Mouse (Mus musculus) forebrain, embryonic 11.5 days (tissue): ENCODE results near the gene Vegfd. TPM values are rescaled to one million over a fixed set of nuclear protein-coding genes. Genes with fewer than 3 reads are reported as not detected.

ENCODE experiments used
- ATAC-seq: fragments of 200-750 bp; cut with Nextera tagmentation; replicated peaks from 2 replicates; pipeline ENCODE4 v1.8.0; 2017; ENCODE audit warnings: moderate TSS enrichment; ENCODE audit not compliant: low FRiP score
- DNase-seq: peaks from one replicate; pipeline ENCODE4 v3.0.0-alpha.2; 2017; ENCODE audit warnings: low spot score
- H3K27ac ChIP-seq: fragments of 300-500 bp; sonication (generic); 2 replicates; pipeline ENCODE4 v1.5.1; 2014; ENCODE audit warnings: low read depth, low read length
- H3K27me3 ChIP-seq: fragments of 300-500 bp; sonication (generic); 2 replicates; pipeline ENCODE4 v1.6.1; 2014; ENCODE audit warnings: mild to moderate bottlenecking, low read length, mixed read lengths; ENCODE audit not compliant: control insufficient read depth, insufficient read depth
- H3K36me3 ChIP-seq: fragments of 300-500 bp; sonication (generic); 2 replicates; pipeline ENCODE4 v1.6.1; 2014; ENCODE audit warnings: mild to moderate bottlenecking, low read length, moderate library complexity, mixed read lengths; ENCODE audit not compliant: control insufficient read depth, insufficient read depth
- H3K4me1 ChIP-seq: fragments of 300-500 bp; sonication (generic); replicated peaks from 2 replicates; pipeline ENCODE4 v1.6.1; 2014; ENCODE audit warnings: low read length, mixed read lengths; ENCODE audit not compliant: control insufficient read depth, insufficient read depth
- H3K4me2 ChIP-seq: fragments of 300-500 bp; sonication (generic); 2 replicates; pipeline ENCODE4 v1.6.1; 2014; ENCODE audit warnings: low read depth, mild to moderate bottlenecking, low read length, moderate library complexity, mixed read lengths; ENCODE audit not compliant: severe bottlenecking
- H3K4me3 ChIP-seq: fragments of 300-500 bp; sonication (generic); 2 replicates; pipeline ENCODE4 v1.5.1; 2014; ENCODE audit warnings: low read depth, low read length
- H3K9ac ChIP-seq: fragments of 300-500 bp; sonication (generic); 2 replicates; pipeline ENCODE4 v1.6.1; 2014; ENCODE audit warnings: low read length
- H3K9me3 ChIP-seq: fragments of 300-500 bp; sonication (generic); 2 replicates; pipeline ENCODE4 v1.6.1; 2016; ENCODE audit warnings: low read length, mixed read lengths; ENCODE audit not compliant: control insufficient read depth
- WGBS: fragments of 180-500 bp; shearing (Covaris S2); extraction: QIAGEN DNeasy Blood & Tissue Kit; methylation state at CpG from one replicate; pipeline ENCODE4 v1.1.7; 2014; 5-methylcytosine and 5-hydroxymethylcytosine counted together
- polyA plus RNA-seq: library from polyadenylated mRNA; unstranded; fragments of >200 nt; fragmentation: Nextera tagmentation; extraction: Ambion mirVana; gene quantifications from 2 replicates; pipeline ENCODE4 v1.2.1, GENCODE M21; 2014

The Vegfd gene
- polyA plus RNA-seq = 0.75 and 0.88 TPM in 2 replicates

DNA sequence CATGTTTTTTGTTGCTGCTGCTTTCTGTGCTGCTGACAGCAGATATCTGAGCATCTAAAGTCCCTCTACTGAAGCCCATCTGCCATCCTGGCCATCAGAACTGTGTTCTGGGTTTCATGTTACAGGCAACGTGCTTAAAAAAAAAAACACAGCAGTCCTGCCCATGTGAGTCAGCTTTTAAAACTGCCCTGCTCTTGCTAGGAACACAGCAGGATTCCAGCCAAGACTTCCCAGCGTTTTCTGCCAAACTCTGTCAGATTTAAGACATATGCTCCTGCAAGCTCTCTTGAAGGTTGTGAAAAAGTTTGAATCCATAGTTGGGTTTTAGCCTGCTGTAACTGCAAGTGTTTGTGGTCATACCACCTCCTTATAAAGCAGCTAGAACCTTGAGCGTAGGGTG lies at the start of gene Vegfd:
Gene Vegfd, plus strand, starts transcription at position 298 of the 400 bp plus-strand sequence.
- 41% methylated on average over 3 of the region's 3 CpGs for WGBS
- no peaks in the 10 kb centered on the region for H3K27me3 ChIP-seq
- no peak within 1 kb of the TSS for H3K4me3 ChIP-seq
- DNase-seq = no peak
- no peaks in the 10 kb centered on the region for H3K4me1 ChIP-seq
- no peak within 1 kb of the TSS for H3K4me2 ChIP-seq
- H3K36me3 ChIP-seq = no peaks in the 10 kb centered on the region
- no peaks in the 10 kb centered on the region for H3K9me3 ChIP-seq
- no peak within 1 kb of the TSS for H3K9ac ChIP-seq
- H3K27ac ChIP-seq = no peak within 1 kb of the TSS
- no peak for ATAC-seq

DNA sequence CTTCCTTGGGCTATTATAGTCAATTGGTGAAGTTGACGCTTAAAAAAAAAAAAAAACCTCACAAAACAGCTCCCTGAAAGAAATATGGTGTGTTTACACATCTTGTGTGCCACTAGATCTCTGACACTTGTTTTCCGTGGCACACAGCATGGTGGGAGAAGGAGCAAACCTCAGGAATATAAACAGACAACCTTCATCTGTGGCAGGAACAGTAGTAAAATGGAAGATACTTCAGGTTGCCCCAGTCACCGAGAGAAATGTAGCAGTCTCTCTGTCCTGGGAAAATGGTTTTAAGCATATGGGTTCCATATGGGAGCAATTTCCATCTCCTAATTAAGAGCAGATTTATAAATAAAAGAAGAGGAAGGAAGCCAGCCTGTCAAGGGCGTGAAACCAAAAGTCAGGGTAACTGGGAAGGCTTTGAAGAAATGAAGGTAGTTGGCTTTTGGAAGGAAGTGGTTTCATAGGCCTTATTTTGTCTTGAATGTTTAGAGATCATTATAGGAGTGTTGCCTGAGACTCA lies 49.7 kb upstream of the Vegfd start:
- H3K4me2 ChIP-seq = no peak overlapping the region
- no peaks in the 10 kb centered on the region for H3K36me3 ChIP-seq
- H3K4me3 ChIP-seq = no peak overlapping the region
- no peak overlapping the region for H3K27ac ChIP-seq
- no peaks in the 10 kb centered on the region for H3K9me3 ChIP-seq
- ATAC-seq (no peak), DNase-seq (no peak)
- H3K4me1 ChIP-seq = no peaks in the 10 kb centered on the region
- no peak overlapping the region for H3K9ac ChIP-seq
- H3K27me3 ChIP-seq = no peaks in the 10 kb centered on the region
- WGBS = 79% methylated on average over 4 of the region's 4 CpGs

DNA sequence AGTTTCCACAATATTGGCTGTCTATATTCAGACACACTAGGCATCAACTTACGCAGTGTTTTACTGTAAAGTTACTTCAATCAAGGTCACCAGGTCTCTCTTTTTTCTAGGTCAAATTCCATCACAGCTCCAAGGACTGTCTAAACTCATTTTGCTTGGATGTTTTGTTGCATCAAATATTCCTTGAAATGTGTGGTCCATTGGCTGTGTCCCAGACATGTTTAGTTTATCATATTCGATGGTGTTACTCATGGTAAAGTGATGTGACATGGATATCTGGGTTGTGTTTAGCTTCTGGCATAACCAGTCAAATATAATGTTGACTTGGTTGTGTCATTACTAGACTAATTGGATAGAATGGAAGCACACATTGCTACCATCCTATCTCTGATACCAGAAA lies 42.8 kb upstream of the Vegfd start:
- no peaks in the 10 kb centered on the region for H3K9me3 ChIP-seq
- no peak overlapping the region for H3K4me3 ChIP-seq
- H3K27me3 ChIP-seq = no peaks in the 10 kb centered on the region
- no peak overlapping the region for H3K4me2 ChIP-seq
- no peaks in the 10 kb centered on the region for H3K36me3 ChIP-seq
- DNase-seq (no peak), ATAC-seq (no peak)
- WGBS = 93% methylated on average over 2 of the region's 2 CpGs
- no peak overlapping the region for H3K9ac ChIP-seq
- H3K4me1 ChIP-seq = no peaks in the 10 kb centered on the region
- H3K27ac ChIP-seq = no peak overlapping the region

DNA sequence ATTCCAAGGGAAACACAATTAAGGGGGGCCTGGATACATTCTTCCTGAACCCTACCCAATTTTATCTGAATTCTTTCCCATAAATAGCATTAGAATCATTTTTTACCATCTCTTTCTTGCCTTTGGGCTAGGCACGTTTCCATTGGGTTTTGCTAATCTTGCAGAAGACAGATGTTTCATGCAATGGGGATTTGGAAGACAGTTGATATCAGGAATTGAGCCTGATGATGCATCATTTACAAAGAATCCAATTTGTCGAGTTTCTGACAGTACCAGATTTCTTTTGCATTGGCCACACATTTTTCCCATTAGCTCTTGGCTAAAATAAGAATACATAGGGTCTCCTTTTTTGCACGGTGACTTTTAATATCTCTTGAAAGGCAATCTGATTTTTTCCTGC lies 42.4 kb upstream of the Vegfd start:
- Histone ChIP-seq H3K9me3 (no peaks in the 10 kb centered on the region), H3K9ac (no peak overlapping the region), H3K4me3 (no peak overlapping the region), H3K27ac (no peak overlapping the region), H3K4me1 (no peaks in the 10 kb centered on the region), H3K27me3 (no peaks in the 10 kb centered on the region), H3K4me2 (no peak overlapping the region), H3K36me3 (no peaks in the 10 kb centered on the region)
- DNase-seq (no peak), ATAC-seq (no peak)
- 89% methylated on average over 3 of the region's 3 CpGs for WGBS

DNA sequence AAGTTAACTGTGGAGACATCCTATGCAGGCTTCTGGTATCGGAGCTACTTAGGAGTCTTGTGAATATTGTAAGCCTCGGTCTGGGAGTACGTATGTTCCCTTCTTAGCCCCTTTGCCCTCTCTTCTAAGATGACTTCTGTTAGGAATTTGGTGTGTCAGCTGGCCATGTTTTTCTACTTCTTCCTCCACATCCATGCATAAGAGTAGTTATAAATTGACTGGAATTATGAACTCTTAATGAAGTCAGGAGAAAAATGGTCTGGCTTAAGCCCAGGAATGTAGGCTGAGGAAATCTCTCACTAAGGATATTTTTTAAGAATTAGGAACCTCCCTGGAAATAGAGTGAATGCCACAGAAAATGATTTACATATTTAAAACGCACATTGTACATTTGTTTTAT lies 34.6 kb upstream of the Vegfd start:
- DNase-seq = no peak
- no peak overlapping the region for H3K27ac ChIP-seq
- H3K9me3 ChIP-seq = no peaks in the 10 kb centered on the region
- H3K4me1 ChIP-seq = no peaks in the 10 kb centered on the region
- H3K36me3 ChIP-seq = no peaks in the 10 kb centered on the region
- H3K9ac ChIP-seq = no peak overlapping the region
- no peaks in the 10 kb centered on the region; the same call in 1 of the 2 replicates for H3K27me3 ChIP-seq
- 89% methylated on average over 4 of the region's 4 CpGs for WGBS
- no peak overlapping the region for H3K4me3 ChIP-seq
- no peak overlapping the region for H3K4me2 ChIP-seq
- no peak for ATAC-seq

DNA sequence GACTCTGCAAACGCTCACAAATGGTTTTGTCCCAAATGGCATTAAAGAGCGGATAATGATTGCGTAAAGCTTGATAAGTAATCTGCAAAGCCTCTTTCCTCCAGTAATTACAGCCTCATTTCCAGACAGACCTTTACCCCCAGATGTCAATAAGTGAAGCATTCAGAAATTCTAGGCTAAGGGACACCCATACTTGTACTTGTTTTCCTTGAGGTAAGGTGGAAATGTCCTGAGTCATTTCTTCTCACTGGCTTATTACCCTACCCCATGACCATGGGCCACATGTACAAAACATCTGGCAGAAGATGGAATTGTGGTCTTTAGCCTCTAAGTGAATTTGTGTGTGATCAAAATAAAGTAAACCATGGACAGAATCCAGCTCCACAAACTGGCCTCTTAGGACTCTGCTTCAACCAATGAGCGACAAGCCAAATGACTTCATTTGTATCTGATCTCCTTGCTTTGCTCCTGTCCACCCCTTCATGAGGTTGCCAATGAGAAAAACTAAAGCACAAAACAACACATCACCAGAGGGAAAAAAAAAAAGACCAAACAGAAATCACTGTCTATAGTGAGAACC lies 27.7 kb upstream of the Vegfd start:
- H3K36me3 ChIP-seq = no peaks in the 10 kb centered on the region
- H3K9ac ChIP-seq = no peak overlapping the region
- 92% methylated on average over 4 of the region's 4 CpGs for WGBS
- H3K4me3 ChIP-seq = no peak overlapping the region
- ATAC-seq = no peak
- no peaks in the 10 kb centered on the region for H3K9me3 ChIP-seq
- no peaks in the 10 kb centered on the region; the same call in 1 of the 2 replicates for H3K27me3 ChIP-seq
- no peak for DNase-seq
- H3K4me2 ChIP-seq = no peak overlapping the region
- H3K27ac ChIP-seq = no peak overlapping the region
- H3K4me1 ChIP-seq = no peaks in the 10 kb centered on the region

DNA sequence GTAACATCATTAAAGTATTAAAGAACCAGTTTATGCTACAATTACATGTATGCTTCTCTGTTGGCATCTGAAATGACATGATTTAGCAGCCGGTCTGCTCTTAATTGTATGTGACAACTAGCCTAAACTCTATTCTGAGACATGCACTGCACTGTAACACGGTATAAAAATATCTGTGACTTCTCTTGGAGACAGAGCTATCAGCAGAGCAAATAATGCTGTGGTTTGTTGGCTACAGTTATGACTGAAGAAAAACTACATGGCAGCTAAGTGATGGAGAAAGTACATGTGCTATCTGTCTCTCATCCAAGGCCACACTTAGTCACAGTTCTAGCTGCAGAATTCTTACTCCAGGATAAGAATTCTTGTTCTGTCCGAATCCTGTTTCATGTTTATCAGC lies 24.2 kb upstream of the Vegfd start:
- H3K27ac ChIP-seq = no peak overlapping the region
- WGBS = 84% methylated on average over 3 of the region's 3 CpGs

DNA sequence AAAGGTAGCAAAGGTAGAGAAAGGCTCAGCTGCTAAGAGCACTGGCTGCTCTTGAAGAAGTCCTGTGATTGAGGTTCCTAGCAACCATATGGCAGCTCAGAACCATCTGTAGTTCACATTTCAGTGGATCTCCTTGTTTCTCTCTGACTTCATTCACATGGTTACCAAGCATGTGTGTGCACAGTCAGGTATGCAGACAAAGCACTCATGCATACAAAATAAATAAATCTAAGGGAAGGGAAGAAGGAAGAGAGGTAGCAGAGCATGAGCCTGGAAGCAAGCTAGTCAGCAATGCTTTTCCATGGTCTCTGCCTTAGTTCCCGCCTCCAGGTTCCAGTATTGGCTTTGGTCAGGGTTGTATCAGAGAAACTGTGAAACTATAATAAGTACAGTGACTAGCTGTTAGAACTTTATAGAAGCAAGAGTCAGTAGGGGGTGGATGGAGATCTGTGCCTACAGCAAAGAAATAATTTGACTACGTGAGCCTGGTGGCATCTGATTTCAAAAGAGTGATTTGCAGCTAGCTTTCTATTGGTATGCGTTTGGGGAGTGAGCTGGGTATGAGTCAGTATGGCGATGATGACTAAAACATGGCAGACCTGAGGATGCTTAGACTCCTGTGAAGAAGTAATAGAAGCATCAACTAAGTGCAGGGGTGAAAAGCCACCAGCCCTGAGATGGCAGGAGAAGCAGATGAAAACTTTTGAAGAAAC lies 7.9 kb upstream of the Vegfd start:
- Histone ChIP-seq H3K4me1 (no peaks in the 10 kb centered on the region), H3K27ac (no peak overlapping the region), H3K4me3 (no peak overlapping the region), H3K4me2 (no peak overlapping the region), H3K9ac (no peak overlapping the region), H3K36me3 (no peaks in the 10 kb centered on the region), H3K27me3 (no peaks in the 10 kb centered on the region; the same call in 1 of the 2 replicates), H3K9me3 (no peaks in the 10 kb centered on the region)
- no peak for ATAC-seq
- WGBS = 87% methylated on average over 4 of the region's 4 CpGs
- no peak for DNase-seq

More for the DNA sequence above, 24.2 kb upstream of the Vegfd start:
- no peaks in the 10 kb centered on the region for H3K4me1 ChIP-seq
- ATAC-seq = no peak
- no peak overlapping the region for H3K4me3 ChIP-seq
- H3K4me2 ChIP-seq = no peak overlapping the region
- H3K9ac ChIP-seq = no peak overlapping the region
- no peaks in the 10 kb centered on the region for H3K36me3 ChIP-seq
- no peaks in the 10 kb centered on the region for H3K27me3 ChIP-seq
- no peaks in the 10 kb centered on the region for H3K9me3 ChIP-seq
- DNase-seq = no peak

DNA sequence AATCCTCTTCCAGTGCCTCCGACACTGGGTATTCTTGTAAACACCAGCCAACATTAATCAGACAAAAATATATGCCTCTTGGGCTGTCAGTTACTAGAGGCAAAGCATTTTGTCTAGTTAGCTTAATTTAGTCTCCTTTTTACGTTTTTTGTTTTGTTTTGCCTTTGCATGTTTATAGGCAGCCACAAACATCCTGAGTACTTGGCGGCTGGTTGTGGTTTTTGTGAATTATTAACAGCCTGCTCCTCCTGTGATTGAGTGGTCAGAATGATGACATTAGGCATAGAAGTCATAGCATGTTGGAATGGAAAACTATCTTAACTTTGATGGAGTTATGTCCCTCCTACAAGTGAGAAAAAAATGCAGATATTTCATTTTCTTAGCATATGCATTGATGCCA lies 2.6 kb upstream of the Vegfd start:
- H3K27me3 ChIP-seq = no peaks in the 10 kb centered on the region
- WGBS = 83% methylated on average over 3 of the region's 3 CpGs
- H3K4me1 ChIP-seq = no peaks in the 10 kb centered on the region
- H3K9ac ChIP-seq = no peak overlapping the region
- H3K27ac ChIP-seq = no peak overlapping the region
- no peak for ATAC-seq
- H3K9me3 ChIP-seq = no peaks in the 10 kb centered on the region
- H3K4me2 ChIP-seq = no peak overlapping the region
- no peak for DNase-seq
- H3K4me3 ChIP-seq = no peak overlapping the region
- no peaks in the 10 kb centered on the region for H3K36me3 ChIP-seq
